Mouse (Mus musculus): ENCODE measurements at regions not wholly inside any gene's neighbourhood (a gene's known extent, or its start where the extent isn't known, plus 50 kb on each side); places are given as distances from the start of the nearest gene placed in this dataset.

GRCm38 (mm10) chr9:63861418-63861817 lies 103.6 kb upstream of the Smad3 start:
- no peak for TF ChIP-seq CTCF (IDR thresholded peaks at IDR 0.05; ENCODE audit: extremely low read depth, insufficient read length, insufficient replicate concordance, low read depth, low read length)
- TF ChIP-seq POLR2A (IDR thresholded peaks at IDR 0.05; ENCODE audit: low read depth, low read length): no peak
